Mouse (Mus musculus) liver, adult 2 months (tissue): ENCODE measurements at regions not wholly inside any gene's neighbourhood (a gene's known extent, or its start where the extent isn't known, plus 50 kb on each side); places are given as distances from the start of the nearest gene placed in this dataset.

Experiments
- CTCF ChIP-seq: fragments of 200-500 bp; IDR thresholded peaks from 2 replicates; pipeline ENCODE4 v1.5.1; 2011; ENCODE audit warnings: low read depth, low read length, control low read depth
- POLR2A ChIP-seq: fragments of 200-500 bp; IDR thresholded peaks from 2 replicates; pipeline ENCODE4 v1.6.1; 2011; ENCODE audit warnings: low read length, control low read depth; ENCODE audit not compliant: insufficient read depth; ENCODE audit errors: extremely low read depth

DNA sequence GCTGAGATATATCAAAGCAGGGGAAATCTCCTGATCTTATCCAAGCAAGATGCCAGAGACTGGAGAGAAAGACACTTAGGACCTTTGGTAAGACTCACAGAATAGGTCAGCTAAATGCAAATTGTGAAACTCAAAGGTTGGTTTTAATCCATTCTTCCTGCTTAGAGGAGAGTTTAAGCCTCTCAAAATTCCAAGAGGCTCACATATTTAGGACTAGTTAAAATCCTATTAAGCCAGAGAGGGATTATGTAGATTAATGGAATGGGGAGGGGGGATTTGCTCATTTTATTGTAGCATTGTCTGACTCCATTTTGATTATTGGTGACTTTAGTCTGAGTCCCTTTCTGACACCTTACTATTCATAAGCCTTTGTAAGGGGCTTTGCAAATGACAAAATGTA lies 1284.0 kb upstream of the Aga start:
- no peak for TF ChIP-seq POLR2A
- TF ChIP-seq CTCF: no peak
